Mouse (Mus musculus): ENCODE data around the gene Parp3. TPM values are rescaled to one million over a fixed set of nuclear protein-coding genes. Genes with fewer than 3 reads are reported as not detected.

Gene Parp3
- polyA plus RNA-seq, 1 experiment from 2014 or later, result 3.5 TPM

- no peak for ATAC-seq (ENCODE audit: borderline replicate concordance, extremely low read depth, low FRiP score, low TSS enrichment)
- Histone ChIP-seq H3K4me1 (peaks cover 2% of the 10 kb centered on the region), H3K36me3 (peaks cover 35% of the 10 kb centered on the region), H3K9ac (no peak overlapping the region), H3K9me3 (no peaks in the 10 kb centered on the region), H3K4me3 (no peak overlapping the region), H3K27me3 (no peaks in the 10 kb centered on the region), H3K4me2 (no peak overlapping the region), H3K27ac (no peak overlapping the region)
- WGBS, result 84% methylated on average over 17 of the region's 17 CpGs
These were observed 6.9 kb upstream of the Parp3 start for GRCm38 (mm10) chr9:106483606-106484005.

- no peak overlapping the region for H3K27ac ChIP-seq
- H3K36me3 ChIP-seq, result peaks cover 35% of the 10 kb centered on the region
- H3K27me3 ChIP-seq, result no peaks in the 10 kb centered on the region
- 92% methylated on average over 10 of the region's 10 CpGs for WGBS
- no peak overlapping the region for H3K4me2 ChIP-seq
- H3K9me3 ChIP-seq, result no peaks in the 10 kb centered on the region
- ATAC-seq (ENCODE audit: borderline replicate concordance, extremely low read depth, low FRiP score, low TSS enrichment), result no peak
- peaks cover 7% of the 10 kb centered on the region for H3K4me1 ChIP-seq
- H3K9ac ChIP-seq, result no peak overlapping the region
- H3K4me3 ChIP-seq, result no peak overlapping the region
These were observed 6.4 kb upstream of the Parp3 start for GRCm38 (mm10) chr9:106483136-106483535.

DNA sequence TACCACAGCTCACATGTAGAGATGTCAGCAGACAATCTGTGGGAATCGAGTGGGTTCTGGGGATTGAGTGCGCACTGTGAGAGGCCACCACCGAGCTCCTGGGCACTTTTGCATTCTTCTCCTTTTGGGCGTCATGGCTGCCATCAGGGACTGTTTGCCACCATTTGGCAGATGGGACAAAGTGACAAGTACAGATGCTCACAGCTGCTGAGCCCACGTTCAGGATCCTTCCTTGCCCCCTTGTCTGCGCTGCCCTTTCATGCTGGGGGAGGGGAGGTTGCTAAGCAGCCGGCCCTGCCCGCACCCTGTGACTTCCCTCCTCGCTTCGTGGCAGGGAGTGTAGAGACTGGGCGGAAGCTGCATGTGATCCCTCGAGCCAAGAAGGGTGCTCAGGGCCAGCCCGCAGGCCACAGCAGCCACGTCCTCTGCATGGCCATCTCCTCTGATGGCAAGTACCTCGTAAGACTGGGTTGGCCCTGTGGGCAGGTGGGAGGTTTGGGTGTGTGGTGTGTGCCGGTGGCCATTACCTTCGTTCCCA, 5.9 kb upstream of the Parp3 start:
- 84% methylated on average over 17 of the region's 17 CpGs for WGBS
- peaks cover 35% of the 10 kb centered on the region for H3K36me3 ChIP-seq

GRCm38 (mm10) chr9:106481676-106482075, 4.9 kb upstream of the Parp3 start:
- Histone ChIP-seq H3K27ac (no peak overlapping the region), H3K36me3 (peaks cover 35% of the 10 kb centered on the region), H3K4me2 (no peak overlapping the region), H3K9me3 (no peaks in the 10 kb centered on the region), H3K9ac (no peak overlapping the region), H3K27me3 (no peaks in the 10 kb centered on the region), H3K4me3 (no peak overlapping the region), H3K4me1 (peaks cover 13% of the 10 kb centered on the region)
- ATAC-seq (ENCODE audit: borderline replicate concordance, extremely low read depth, low FRiP score, low TSS enrichment), result no peak
- WGBS, result 90% methylated on average over 13 of the region's 13 CpGs

More for the DNA sequence above, 5.9 kb upstream of the Parp3 start:
- H3K4me3 ChIP-seq, result no peak overlapping the region
- no peak overlapping the region for H3K27ac ChIP-seq
- H3K4me2 ChIP-seq, result no peak overlapping the region
- peaks cover 12% of the 10 kb centered on the region for H3K4me1 ChIP-seq
- no peak overlapping the region for H3K9ac ChIP-seq
- H3K27me3 ChIP-seq, result no peaks in the 10 kb centered on the region
- no peak for ATAC-seq (ENCODE audit: borderline replicate concordance, extremely low read depth, low FRiP score, low TSS enrichment)
- no peaks in the 10 kb centered on the region for H3K9me3 ChIP-seq

- Histone ChIP-seq H3K4me2 (no peak overlapping the region), H3K9me3 (no peaks in the 10 kb centered on the region), H3K27ac (no peak overlapping the region), H3K27me3 (no peaks in the 10 kb centered on the region), H3K4me1 (peaks cover 19% of the 10 kb centered on the region), H3K36me3 (peaks cover 31% of the 10 kb centered on the region), H3K9ac (no peak overlapping the region), H3K4me3 (no peak overlapping the region)
- WGBS, result 93% methylated on average over 14 of the region's 15 CpGs
- ATAC-seq (ENCODE audit: borderline replicate concordance, extremely low read depth, low FRiP score, low TSS enrichment), result no peak
These were observed 4.3 kb upstream of the Parp3 start for GRCm38 (mm10) chr9:106481075-106481474.

DNA sequence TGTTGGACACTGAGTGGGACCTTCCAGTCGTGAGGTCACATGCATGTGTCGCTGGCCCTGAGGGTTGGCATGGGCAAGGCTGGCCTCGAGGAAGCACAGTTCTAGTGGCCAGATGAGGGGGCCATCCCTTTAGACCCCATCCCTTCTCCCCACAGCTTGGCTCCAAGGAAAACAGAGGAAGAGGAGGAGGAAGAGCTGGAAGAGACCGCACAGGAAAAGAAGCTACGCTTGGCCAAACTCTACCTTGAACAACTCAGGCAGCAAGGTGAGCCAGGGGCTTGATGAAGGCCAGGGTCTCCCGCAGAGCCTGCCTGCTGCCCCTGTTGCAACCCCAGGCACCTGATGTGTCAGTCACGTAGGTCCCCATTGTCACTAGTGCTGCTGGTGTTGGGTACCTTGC, 3.8 kb upstream of the Parp3 start:
- 92% methylated on average over 7 of the region's 7 CpGs for WGBS

GRCm38 (mm10) chr9:106478101-106478500, 1.4 kb upstream of the Parp3 start:
- peak overlapping the region; percentile 74 for H3K4me3 ChIP-seq
- no peaks in the 10 kb centered on the region for H3K27me3 ChIP-seq
- ATAC-seq (ENCODE audit: borderline replicate concordance, extremely low read depth, low FRiP score, low TSS enrichment), result no peak
- peaks cover 14% of the 10 kb centered on the region for H3K36me3 ChIP-seq
- H3K27ac ChIP-seq, result no peak overlapping the region
- peak overlapping the region; percentile 93 for H3K4me2 ChIP-seq
- peak overlapping the region; percentile 57 for H3K9ac ChIP-seq
- H3K4me1 ChIP-seq, result peaks cover 43% of the 10 kb centered on the region
- no peaks in the 10 kb centered on the region for H3K9me3 ChIP-seq
- 75% methylated on average over 9 of the region's 9 CpGs for WGBS

More for the DNA sequence above, 3.8 kb upstream of the Parp3 start:
- Histone ChIP-seq H3K9ac (no peak overlapping the region), H3K4me1 (peaks cover 25% of the 10 kb centered on the region), H3K27ac (no peak overlapping the region), H3K4me3 (no peak overlapping the region), H3K9me3 (no peaks in the 10 kb centered on the region), H3K4me2 (no peak overlapping the region), H3K36me3 (peaks cover 31% of the 10 kb centered on the region), H3K27me3 (no peaks in the 10 kb centered on the region)
- ATAC-seq (ENCODE audit: borderline replicate concordance, extremely low read depth, low FRiP score, low TSS enrichment), result no peak

DNA sequence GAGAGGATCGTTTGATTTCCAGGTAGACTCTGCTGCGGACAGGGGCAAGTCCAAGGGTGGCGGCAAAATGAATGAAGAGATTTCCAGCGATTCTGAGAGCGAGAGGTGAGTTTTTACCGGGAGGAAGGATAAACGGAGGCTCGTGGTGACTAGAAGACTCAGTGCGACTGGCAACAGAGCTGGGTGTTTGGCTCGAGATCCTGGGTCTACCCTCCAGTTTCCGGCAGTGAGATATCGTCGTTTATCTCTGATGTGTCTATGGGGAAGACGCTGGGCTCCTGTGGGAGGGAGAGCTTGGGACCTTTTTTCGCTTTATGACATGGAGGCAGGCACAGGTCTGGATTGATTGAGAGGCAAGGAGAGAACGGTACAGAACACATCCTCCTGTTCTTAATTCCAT, 900 bp upstream of the Parp3 start:
- Histone ChIP-seq H3K27me3 (no peaks in the 10 kb centered on the region), H3K27ac (no peak overlapping the region), H3K4me3 (peak overlapping the region; percentile 74), H3K36me3 (peaks cover 9% of the 10 kb centered on the region; the same call in 1 of the 2 replicates), H3K9ac (peak overlapping the region; percentile 57), H3K4me1 (peaks cover 47% of the 10 kb centered on the region), H3K4me2 (peak overlapping the region; percentile 93), H3K9me3 (no peaks in the 10 kb centered on the region)
- no peak for ATAC-seq (ENCODE audit: borderline replicate concordance, extremely low read depth, low FRiP score, low TSS enrichment)
- under 1% methylated on average over 16 of the region's 16 CpGs for WGBS

GRCm38 (mm10) chr9:106476002-106476923, 486 bp downstream of the Parp3 start:
- Histone ChIP-seq H3K27ac (peak overlapping the region; percentile 76), H3K4me1 (peaks cover 59% of the 10 kb centered on the region), H3K4me3 (peak overlapping the region; percentile 74), H3K36me3 (0 out of 2 replicates have a peak, but pooled peaks cover 7% of the 10 kb centered on the region), H3K9ac (peak overlapping the region; percentile 23), H3K9me3 (no peaks in the 10 kb centered on the region), H3K27me3 (no peaks in the 10 kb centered on the region), H3K4me2 (peak overlapping the region; percentile 48)
- peak; percentile 30 for ATAC-seq (ENCODE audit: borderline replicate concordance, extremely low read depth, low FRiP score, low TSS enrichment)
- WGBS, result 24% methylated on average over 16 of the region's 16 CpGs

DNA sequence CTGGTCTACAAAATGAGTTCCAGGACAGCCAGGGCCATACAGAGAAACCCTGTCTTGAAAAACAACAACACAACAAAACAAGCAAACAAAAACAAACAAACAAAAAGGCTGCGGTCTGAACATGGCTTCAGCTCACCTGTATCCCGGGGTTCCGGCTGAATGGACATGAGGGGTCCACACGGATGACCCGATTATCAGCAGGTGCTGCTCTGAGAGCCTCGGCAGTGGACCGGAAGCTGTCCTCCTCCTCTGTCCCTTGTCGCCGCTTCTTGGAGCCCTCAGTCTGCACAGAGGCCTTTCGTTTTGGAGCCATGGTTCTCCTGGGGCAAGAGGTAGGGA, 1.1 kb downstream of the Parp3 start, which contains the start of gene Rrp9:
Gene Rrp9, plus strand, starts transcription at position 301 of the 339 bp plus-strand sequence.
- Histone ChIP-seq H3K4me1 (peaks cover 59% of the 10 kb centered on the region), H3K4me3 (peak within 1 kb of the TSS; percentile 74), H3K9ac (peak within 1 kb of the TSS; percentile 23), H3K27ac (peak within 1 kb of the TSS; percentile 76), H3K27me3 (no peaks in the 10 kb centered on the region), H3K36me3 (0 out of 2 replicates have a peak, but pooled peaks cover under 1% of the 10 kb centered on the region), H3K4me2 (peak within 1 kb of the TSS; percentile 48), H3K9me3 (no peaks in the 10 kb centered on the region)
- no peak for ATAC-seq (ENCODE audit: borderline replicate concordance, extremely low read depth, low FRiP score, low TSS enrichment)
- 76% methylated on average over 10 of the region's 10 CpGs for WGBS

DNA sequence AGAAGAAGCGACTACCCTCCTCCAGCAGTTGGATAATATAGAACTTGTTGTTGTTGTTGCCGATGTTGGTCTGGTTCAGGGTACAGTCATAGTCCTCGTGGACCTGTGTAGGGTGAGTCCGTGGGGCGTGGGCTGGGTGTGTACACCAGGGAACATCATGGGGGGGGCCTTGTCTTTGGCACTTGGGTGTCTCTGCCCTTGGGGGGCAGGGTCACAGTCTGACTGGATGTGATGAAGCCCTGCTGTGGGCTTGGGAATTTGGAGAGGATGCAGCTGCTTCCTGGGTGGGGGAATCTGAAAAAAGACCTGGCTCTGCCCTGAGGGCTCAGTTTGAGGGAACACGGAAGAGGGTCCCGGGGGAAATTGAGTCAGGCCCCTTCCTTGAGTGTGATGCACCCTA, 1.7 kb downstream of the Parp3 start:
- Histone ChIP-seq H3K27ac (no peak overlapping the region), H3K9me3 (no peaks in the 10 kb centered on the region), H3K4me3 (no peak overlapping the region), H3K4me1 (peaks cover 59% of the 10 kb centered on the region), H3K27me3 (no peaks in the 10 kb centered on the region), H3K4me2 (0 out of 2 replicates have a peak overlapping the region, but pooled peaks have one; percentile 26), H3K9ac (no peak overlapping the region), H3K36me3 (no peaks in the 10 kb centered on the region)
- ATAC-seq (ENCODE audit: borderline replicate concordance, extremely low read depth, low FRiP score, low TSS enrichment), result no peak
- 61% methylated on average over 7 of the region's 7 CpGs for WGBS

- H3K27me3 ChIP-seq, result no peaks in the 10 kb centered on the region
- WGBS, result 5% methylated on average over 6 of the region's 6 CpGs
- H3K4me1 ChIP-seq, result peaks cover 59% of the 10 kb centered on the region
- H3K4me3 ChIP-seq, result no peak overlapping the region
- H3K9me3 ChIP-seq, result no peaks in the 10 kb centered on the region
- no peak overlapping the region for H3K27ac ChIP-seq
- H3K9ac ChIP-seq, result no peak overlapping the region
- no peak for ATAC-seq (ENCODE audit: borderline replicate concordance, extremely low read depth, low FRiP score, low TSS enrichment)
- peak overlapping the region; percentile 26; the same call in 1 of the 2 replicates for H3K4me2 ChIP-seq
- no peaks in the 10 kb centered on the region for H3K36me3 ChIP-seq
These were observed 2.3 kb downstream of the Parp3 start for GRCm38 (mm10) chr9:106474456-106474855.
